Mouse (Mus musculus) B cell, adult 2 months (primary cell): ENCODE measurements around the gene Nek9.
A peak's percentile ranks its signal among the peaks of the same experiment; 100 is the strongest.

Experiments
- DNase-seq, 2 experiments: peaks; one replicate each; pipeline ENCODE4 v3.0.0; 2022

The Nek9 gene

GRCm38 (mm10) chr12:85339243-85339729 lies at the start of gene Nek9:
TSS of gene Nek9 (minus strand) at chr12:85339362.
- DNase-seq, result peak; percentile 94 to 95

- no peak for DNase-seq
Observed at GRCm38 (mm10) chr12:85385995-85386375, 46.8 kb upstream of the Nek9 start.

- peak; percentile 30 to 31 for DNase-seq
Observed at GRCm38 (mm10) chr12:85385329-85385994, 46.3 kb upstream of the Nek9 start.

GRCm38 (mm10) chr12:85382761-85383680 lies 43.9 kb upstream of the Nek9 start:
- no peak for DNase-seq

GRCm38 (mm10) chr12:85381570-85381969 lies 42.4 kb upstream of the Nek9 start:
- no peak for DNase-seq

- DNase-seq, result no peak
Observed at GRCm38 (mm10) chr12:85380942-85381341, 41.8 kb upstream of the Nek9 start.

GRCm38 (mm10) chr12:85380308-85380707 lies 41.1 kb upstream of the Nek9 start:
- DNase-seq, result no peak

GRCm38 (mm10) chr12:85378271-85378670 lies 39.1 kb upstream of the Nek9 start:
- DNase-seq, result peak; percentile 24 to 25

GRCm38 (mm10) chr12:85374561-85375272 lies 35.6 kb upstream of the Nek9 start, which contains the start of gene Tmed10:
TSS of gene Tmed10 (minus strand) at chr12:85374847.
- peak; percentile 87 to 88 for DNase-seq

GRCm38 (mm10) chr12:85373591-85374560 lies 34.7 kb upstream of the Nek9 start:
- DNase-seq, result peak; percentile 81 to 83

- no peak for DNase-seq
Observed at GRCm38 (mm10) chr12:85372068-85372665, 33.0 kb upstream of the Nek9 start.

GRCm38 (mm10) chr12:85368441-85369063 lies 29.4 kb upstream of the Nek9 start:
- DNase-seq, result no peak

GRCm38 (mm10) chr12:85366271-85366670 lies 27.1 kb upstream of the Nek9 start:
- no peak for DNase-seq

GRCm38 (mm10) chr12:85362510-85362909 lies 23.3 kb upstream of the Nek9 start:
- no peak for DNase-seq

- no peak for DNase-seq
Observed at GRCm38 (mm10) chr12:85361580-85361979, 22.4 kb upstream of the Nek9 start.

GRCm38 (mm10) chr12:85361165-85361564 lies 22.0 kb upstream of the Nek9 start:
- DNase-seq, result no peak

- no peak for DNase-seq
Observed at GRCm38 (mm10) chr12:85354061-85354460, 14.9 kb upstream of the Nek9 start.

GRCm38 (mm10) chr12:85350407-85351232 lies 11.5 kb upstream of the Nek9 start:
- DNase-seq, result no peak

- DNase-seq, result no peak
Observed at GRCm38 (mm10) chr12:85348338-85348737, 9.2 kb upstream of the Nek9 start.

GRCm38 (mm10) chr12:85347196-85347595 lies 8.0 kb upstream of the Nek9 start:
- DNase-seq, result no peak
